Mouse (Mus musculus): ENCODE results near the gene Krt9.
"Not testable (repeated sequence)": the region's sequence is repeated elsewhere in the genome, so short reads cannot be mapped to it uniquely, and the experiment has no call there.

The Krt9 gene

DNA sequence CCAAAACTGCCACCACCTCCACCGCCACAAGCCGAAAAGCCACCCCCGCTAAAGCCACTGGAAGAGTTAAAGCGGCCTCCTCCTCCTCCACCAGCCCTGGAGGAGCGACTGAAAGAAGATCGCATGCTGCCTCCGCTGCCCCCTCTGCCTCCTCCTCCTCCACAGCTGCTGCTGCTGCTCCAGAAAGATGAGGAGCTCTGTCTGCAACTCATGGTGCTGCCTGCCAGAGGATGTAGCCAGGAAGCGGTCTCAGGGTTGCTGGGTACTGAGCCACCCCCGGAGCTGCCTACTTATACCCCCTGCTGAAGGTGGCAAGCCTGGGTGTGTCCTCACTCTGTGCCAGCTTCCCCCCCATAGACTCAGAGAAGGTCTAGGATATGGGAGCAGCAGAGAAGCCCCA lies at the start of gene Krt9:
Krt9 (minus strand) TSS at position 255 of the 400 bp plus-strand sequence.
- no peak for DNase-seq

GRCm38 (mm10) chr11:100240272-100240671 lies 47.2 kb upstream of the Krt9 start:
- DNase-seq = not testable (repeated sequence)

GRCm38 (mm10) chr11:100221741-100222140 lies 28.7 kb upstream of the Krt9 start:
- no peak for DNase-seq

GRCm38 (mm10) chr11:100219304-100219703 lies 26.3 kb upstream of the Krt9 start:
- DNase-seq = no peak

DNA sequence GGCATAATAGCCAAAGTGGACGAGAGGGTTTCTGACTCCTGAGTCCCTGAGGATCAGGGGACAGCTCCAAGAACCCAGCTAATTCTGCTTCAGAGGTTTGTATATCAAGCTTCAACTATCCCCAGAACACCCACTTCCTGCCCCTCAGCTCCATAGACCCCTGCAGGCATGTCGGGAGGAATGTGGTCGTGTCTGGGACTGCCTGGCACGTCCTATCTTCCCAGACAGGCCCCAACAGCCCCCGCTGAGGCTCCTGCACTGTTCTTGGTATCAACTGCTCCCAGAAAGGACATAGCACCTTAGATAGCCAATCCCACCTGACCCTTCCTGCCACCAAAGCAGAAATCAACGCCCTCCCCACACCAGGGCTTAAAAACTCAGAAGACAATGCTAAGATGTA lies 15.5 kb upstream of the Krt9 start:
- no peak for DNase-seq

DNA sequence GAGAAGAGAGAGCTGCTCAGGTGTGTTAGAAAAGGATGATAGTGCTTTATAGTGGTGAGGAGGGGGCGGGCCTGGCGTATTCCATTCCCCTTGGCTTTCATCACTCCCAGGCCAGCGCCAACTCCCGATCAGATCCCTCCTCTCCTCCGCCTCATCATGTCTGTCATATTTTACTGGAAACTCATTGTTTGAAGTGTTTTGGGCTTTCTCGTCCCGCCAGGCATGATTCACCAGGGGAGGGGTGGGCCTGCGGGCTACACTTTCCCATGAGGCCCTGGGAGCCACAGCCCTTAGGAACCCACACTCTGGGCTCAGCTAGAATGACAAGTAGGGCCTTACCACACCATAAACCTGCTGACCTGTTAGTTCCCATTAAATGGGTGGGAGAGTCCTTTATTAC lies 14.5 kb upstream of the Krt9 start, which contains the start of gene Krt14:
Krt14 (minus strand) TSS at position 51 of the 400 bp plus-strand sequence.
- no peak for DNase-seq

DNA sequence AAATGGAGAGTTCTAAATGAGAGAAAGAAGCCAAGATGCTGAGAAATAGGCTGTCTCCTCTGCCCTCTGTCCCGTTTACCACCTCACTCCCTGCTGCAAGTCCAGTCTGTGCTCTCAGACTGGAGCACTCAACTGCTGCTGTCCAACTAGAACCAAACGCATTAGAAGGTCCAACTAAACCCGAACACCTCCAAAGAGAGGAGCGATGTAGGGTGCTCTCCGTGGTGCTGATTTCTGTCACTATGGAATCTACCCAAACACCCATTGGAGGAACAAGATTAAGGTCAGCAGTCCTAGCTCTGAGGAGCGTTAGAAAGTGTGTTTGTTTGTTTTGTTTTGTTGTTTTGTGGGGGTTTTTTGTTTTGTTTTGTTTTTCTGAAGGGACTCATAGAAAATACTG lies 10.4 kb upstream of the Krt9 start:
- DNase-seq = no peak

GRCm38 (mm10) chr11:100202906-100203305 lies 9.9 kb upstream of the Krt9 start:
- no peak for DNase-seq

- DNase-seq = no peak
These were observed 7.2 kb upstream of the Krt9 start for GRCm38 (mm10) chr11:100200104-100200820.

DNA sequence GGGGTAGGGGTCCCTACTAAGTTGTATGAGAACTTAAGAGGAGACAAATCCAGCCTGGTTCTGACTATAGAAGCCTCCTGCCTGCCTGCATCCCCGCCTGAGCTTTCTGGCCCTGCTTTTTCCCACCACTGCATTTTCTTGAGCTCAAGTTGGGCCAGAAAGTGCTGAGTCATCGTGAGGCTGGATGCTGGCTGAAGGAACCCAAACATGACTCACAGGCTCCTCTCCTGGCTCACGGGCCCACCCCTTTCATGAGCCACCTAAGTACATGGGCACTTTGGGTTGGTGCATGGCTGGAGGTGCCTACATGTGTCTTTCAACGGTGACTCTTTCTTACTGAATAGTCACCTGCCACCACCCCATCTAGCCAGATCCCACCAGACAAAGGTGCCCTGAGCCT lies 5.6 kb upstream of the Krt9 start:
- no peak for DNase-seq

DNA sequence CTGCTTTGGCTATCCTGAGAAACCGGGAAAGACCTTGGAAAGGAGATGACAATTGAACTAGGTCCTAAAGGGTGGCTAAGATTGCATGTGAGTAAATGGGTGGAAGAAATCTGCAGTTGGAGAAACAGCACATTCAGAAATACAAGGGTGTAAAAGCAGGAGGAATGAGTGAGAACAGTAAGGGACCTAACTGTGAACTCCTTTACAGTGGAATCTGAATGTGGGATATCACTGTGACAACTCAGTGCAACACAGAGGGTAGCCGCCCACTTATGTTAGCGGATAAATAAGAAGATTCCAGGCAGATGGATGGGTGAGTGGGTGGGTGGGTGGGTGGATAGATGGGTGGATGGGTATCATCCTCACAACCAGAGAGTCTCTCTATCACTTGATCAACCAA lies 1.2 kb downstream of the Krt9 start:
- DNase-seq = no peak

DNA sequence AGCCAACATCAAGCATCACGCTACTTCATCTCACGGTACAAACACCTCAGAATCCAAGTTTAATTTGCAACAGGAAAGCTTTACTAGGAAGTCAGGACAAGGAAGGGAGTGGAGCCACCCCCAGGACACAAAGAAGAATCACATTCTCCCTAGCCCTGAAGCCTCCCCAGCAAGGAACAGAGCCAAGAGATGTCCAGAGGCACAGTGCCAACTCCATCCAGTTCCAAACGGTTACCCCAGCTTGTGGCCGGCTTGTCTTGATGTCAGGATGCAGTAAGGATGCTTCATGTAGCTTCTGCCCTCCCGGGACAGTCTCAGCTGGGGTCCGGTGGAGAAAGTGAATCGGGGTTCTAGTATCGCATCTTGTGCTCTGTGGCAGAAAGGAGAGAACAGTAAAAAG lies 6.3 kb downstream of the Krt9 start:
- DNase-seq = no peak

DNA sequence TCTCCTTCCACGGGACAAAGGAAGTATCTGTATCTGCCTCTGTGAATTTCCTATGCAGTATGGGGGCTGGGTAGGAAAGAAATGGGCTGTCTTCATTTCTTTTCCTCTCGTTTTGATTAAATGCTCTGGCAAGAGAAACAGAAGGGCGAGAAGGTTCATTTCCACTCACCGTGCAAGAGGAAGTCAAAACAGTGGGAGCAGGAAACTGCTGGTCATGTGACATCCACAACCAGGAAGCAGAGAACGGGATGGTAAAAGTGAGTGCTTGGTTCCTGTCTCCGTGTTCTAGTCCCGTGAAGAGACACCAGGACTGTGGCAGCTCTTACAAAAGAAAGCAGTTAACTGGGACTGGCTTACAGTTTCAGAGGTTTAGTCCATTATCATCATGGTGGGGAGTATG lies 11.3 kb downstream of the Krt9 start:
- DNase-seq = no peak

GRCm38 (mm10) chr11:100179260-100179659 lies 13.8 kb downstream of the Krt9 start:
- no peak for DNase-seq

DNA sequence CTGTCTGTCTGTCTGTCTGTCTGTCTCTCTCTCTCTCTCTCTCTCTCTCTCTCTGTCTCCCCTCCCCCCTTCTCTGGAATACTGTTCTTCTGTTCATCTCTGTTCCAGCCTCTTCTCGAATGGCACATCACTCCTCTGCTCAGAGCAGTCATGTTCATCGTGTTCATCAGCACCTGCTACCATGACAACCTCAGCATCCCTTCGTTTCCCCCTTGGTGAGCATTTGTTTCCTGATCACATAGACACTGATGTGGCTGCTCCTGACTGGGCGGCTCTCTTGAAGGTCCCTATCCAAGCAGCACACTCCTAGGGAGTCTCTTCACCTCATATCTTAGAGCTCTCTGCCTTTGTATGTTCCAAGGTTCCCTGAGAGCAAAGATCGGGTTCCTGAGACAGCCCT lies 14.7 kb downstream of the Krt9 start:
- DNase-seq = no peak

DNA sequence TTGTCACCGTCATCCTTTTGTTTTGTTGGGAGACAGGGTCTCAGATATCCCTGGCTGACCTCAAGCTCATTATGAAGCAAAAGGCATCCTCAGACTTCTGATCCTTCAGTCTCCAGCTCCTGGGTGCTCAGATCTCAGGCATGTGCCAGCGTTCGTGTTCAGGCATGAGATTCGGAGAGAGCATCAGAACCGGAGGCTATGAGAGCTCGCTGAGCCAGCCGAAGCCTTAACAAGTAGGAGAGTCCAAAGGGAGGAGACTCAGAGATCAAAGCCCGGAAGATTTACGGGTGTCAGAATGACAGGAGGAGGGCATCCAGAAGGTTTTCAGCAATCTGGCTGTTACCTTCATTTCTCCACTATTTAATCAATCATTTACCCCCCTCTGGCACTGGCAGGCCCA lies 16.3 kb downstream of the Krt9 start:
- no peak for DNase-seq

DNA sequence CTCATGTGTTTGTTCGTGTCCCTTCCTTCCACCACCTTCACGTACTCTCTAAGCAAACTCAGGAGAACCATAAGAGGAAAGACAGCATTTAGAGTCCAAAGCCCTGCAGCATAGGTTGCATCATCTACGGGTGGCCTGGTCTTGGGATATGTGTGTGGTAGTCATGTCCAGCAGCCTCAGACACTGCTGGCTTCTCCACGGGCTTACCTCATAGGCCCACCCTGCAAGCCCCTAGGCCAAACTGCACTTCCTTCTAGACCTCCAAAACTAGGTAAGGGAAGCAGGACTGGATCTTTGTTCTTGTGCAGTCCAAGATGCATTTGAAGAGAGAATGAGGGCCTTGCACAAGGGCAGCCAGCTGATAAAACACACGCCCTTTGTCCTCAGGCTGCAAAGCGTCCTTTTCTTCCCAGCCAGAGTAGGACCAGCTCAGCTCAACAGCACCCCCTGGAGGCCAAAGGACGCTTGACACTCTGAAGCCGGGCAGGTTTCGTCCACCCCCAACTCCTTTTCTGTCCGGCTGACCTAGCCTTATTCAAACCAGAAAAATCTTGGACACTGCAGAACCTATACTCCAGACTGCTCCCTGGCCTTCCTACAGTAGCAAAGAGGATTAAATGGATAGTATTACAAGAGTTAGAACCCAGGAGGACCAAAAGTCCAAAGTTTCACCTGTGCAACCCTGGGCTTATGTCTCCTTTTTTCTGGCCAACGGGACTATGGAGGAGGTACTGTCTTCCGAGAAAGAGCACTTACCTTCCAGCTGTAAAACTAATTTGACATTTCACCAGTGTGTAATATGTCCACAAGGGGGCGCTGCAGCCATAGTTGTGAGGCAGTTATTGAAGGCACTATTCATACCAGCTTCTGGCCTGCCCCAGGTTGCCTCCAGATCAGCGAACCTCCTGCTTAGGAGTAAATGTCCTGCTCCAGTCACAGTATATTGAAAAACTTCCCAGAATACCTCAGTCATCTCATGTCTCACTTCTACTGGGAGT lies 24.0 kb downstream of the Krt9 start:
- DNase-seq = peak in 1 of 2 experiments; percentile 38

DNA sequence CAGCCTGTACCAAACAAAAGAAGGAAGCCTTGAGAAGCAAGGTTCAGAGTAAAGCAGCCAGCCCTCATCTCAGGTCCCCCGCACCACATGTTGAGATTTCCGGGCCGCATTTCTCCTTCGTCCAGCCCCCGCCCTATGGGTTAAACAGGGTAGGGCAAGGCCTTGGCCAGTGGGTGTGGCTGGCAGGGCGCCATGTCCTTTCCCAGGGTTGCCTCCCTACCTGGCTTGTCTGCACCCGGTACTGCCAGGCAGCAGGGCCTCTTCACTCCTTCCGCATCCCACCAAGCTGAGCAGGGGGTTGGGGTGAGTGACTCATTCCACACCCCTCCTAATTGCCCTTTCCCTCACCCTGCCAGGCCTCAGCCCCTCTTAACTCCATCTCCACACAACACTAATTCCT lies 25.0 kb downstream of the Krt9 start:
- DNase-seq = no peak

GRCm38 (mm10) chr11:100164392-100164791 lies 28.7 kb downstream of the Krt9 start:
- no peak for DNase-seq

- DNase-seq = no peak
These were observed 35.1 kb downstream of the Krt9 start for GRCm38 (mm10) chr11:100157908-100158477.

DNA sequence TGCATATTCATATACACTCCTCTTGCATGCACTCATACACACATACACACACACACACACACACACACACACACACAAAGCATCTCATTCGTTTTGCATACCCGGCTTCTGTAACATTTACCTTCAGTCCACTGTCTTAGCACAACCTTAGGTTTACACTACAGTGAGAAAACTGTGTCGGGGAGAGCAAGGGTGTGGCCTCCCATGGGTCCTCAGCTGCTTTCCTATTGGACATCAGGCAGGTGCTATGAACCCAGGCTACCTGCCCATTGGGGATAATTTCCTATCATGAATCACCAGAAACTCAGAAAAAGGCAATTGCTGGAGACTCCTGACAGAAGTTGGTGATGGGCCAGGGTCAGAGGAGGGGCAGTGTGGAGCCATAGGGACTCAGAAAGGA lies 35.7 kb downstream of the Krt9 start:
- DNase-seq = no peak

DNA sequence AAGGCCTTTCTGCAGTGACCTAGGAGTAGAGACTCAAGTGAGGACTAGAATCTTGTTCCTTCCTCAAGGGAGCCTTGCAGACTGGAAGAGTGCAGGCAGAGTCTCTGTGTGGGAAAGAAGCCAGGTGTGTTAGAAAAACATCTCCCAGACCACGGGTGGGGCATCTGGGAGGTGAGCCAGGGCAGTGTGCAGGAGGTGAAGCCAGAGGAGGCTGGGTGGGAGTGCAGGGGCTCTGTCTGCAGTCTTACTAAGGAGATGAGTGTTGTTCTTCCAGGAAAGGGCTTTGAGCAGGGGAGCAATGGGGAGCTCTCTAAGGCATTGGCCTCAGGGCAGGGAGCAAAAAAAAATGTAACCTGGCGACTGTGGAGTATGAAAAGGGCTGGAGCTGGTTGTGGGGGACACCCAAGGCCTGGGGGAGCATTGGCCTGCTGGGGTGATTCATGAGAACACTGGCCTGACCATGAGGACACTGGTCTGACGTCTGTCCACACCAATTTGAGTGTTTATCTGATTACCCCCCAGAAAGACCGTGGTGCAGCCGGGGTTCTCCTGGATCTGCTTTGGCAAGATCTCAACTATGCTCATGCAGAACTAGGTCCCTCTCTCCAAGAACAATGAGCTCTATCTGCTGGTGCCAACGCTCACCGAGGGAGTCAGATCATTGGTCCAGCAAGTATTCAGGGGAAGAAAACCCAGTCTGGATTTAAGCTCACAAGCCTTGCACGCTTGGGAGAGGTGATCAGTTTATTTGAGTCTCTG lies 37.4 kb downstream of the Krt9 start:
- no peak for DNase-seq

Data from spleen, adult 18-20 months (tissue).